ENCODE assay signal across 37 mouse cellular contexts in genomic region chr6:55376511-55376910, GRCm38 (mm10). TPM values are rescaled to one million over a fixed set of nuclear protein-coding genes. Genes with fewer than 3 reads are reported as not detected.
A peak's percentile ranks its signal among the peaks of the same experiment; 100 is the strongest.
DNase-seq lines count a peak whose midpoint lies in the region; ATAC-seq and TF ChIP-seq lines count a peak whose summit lies in the region.
"Had no signal": no experiment of that assay in that cellular context is flagged by ENCODE, and none has a peak within 500 bp of the region (broad histone marks: within the 10 kb centered on the region; RNA-seq: fewer than 3 reads in every experiment).

No protein-coding gene starts in this region.

- H3K4me2 ChIP-seq in limb, embryonic 14.5 days (replicated peaks; ENCODE audit: low read depth, low read length, severe bottlenecking): no peak overlapping the region
- H3K4me2 ChIP-seq in limb, embryonic 15.5 days: no peak overlapping the region
- H3K4me2 ChIP-seq: embryonic facial prominence, embryonic 12.5 days; forebrain, embryonic 15.5 days; heart, embryonic 12.5 days; hindbrain, embryonic 14.5 days; lung, embryonic 14.5 days; stomach, embryonic 15.5 days had no signal

- intact Hi-C loops in gastrocnemius, postnatal 14 days (cut with DNase I; ENCODE audit: low total_unique reads): no loop called here

- peak; percentile 35 for DNase-seq in gastrocnemius, postnatal 14 days
- no peak for DNase-seq in gastrocnemius, postnatal 4 days (ENCODE audit: low spot score in 2 of 2)
- peak; percentile 25 for DNase-seq in limb, embryonic 14.5 days (ENCODE audit: low spot score)
- DNase-seq in limb, embryonic 10.5 days (ENCODE audit: low spot score): no peak
- peak; percentile 49 for DNase-seq in NIH3T3 (ENCODE audit: low read depth)
- DNase-seq in layer of hippocampus, postnatal 10 days (ENCODE audit: low spot score in 2 of 2): no peak
- DNase-seq: adrenal gland, adult 8-10 months; B cell, adult 2 months; cerebellum, adult 8-10 months; cerebellum, postnatal 25 days; kidney, adult 2 months; kidney, postnatal 36 days; liver; lung, embryonic 14.5 days; midbrain, embryonic 14.5 days; retina, postnatal 1 day; right cerebral cortex, postnatal 14 days had no signal

- no peak overlapping the region for H3K4me3 ChIP-seq in limb, embryonic 14.5 days (replicated peaks; ENCODE audit: low read length)
- H3K4me3 ChIP-seq in limb, embryonic 10.5 days: no peak overlapping the region
- no peak overlapping the region for H3K4me3 ChIP-seq in limb, embryonic 15.5 days
- H3K4me3 ChIP-seq: embryonic facial prominence, embryonic 12.5 days; forebrain, embryonic 10.5 days; forebrain, embryonic 15.5 days; heart, embryonic 12.5 days; layer of hippocampus, adult 2 months; stomach, embryonic 15.5 days had no signal

- no peaks in the 10 kb centered on the region for H3K9me3 ChIP-seq in limb, embryonic 14.5 days (ENCODE audit: control insufficient read depth, low read length)
- no peaks in the 10 kb centered on the region for H3K9me3 ChIP-seq in limb, embryonic 10.5 days (replicated peaks)
- no peaks in the 10 kb centered on the region for H3K9me3 ChIP-seq in limb, embryonic 15.5 days
- H3K9me3 ChIP-seq: embryonic facial prominence, embryonic 12.5 days; forebrain, embryonic 10.5 days; forebrain, embryonic 15.5 days; heart, embryonic 12.5 days; stomach, embryonic 15.5 days had no signal

- no peaks in the 10 kb centered on the region for H3K27me3 ChIP-seq in limb, embryonic 14.5 days (ENCODE audit: control insufficient read depth, insufficient read depth, low read length)
- H3K27me3 ChIP-seq in limb, embryonic 10.5 days (ENCODE audit: low read depth, poor library complexity, severe bottlenecking): no peaks in the 10 kb centered on the region
- H3K27me3 ChIP-seq in limb, embryonic 15.5 days: no peaks in the 10 kb centered on the region; the same call in 1 of the 2 replicates
- H3K27me3 ChIP-seq: embryonic facial prominence, embryonic 12.5 days; forebrain, embryonic 15.5 days; stomach, embryonic 15.5 days had no signal

- H3K9ac ChIP-seq in limb, embryonic 14.5 days (ENCODE audit: low read depth, low read length, severe bottlenecking): no peak overlapping the region
- no peak overlapping the region for H3K9ac ChIP-seq in limb, embryonic 15.5 days
- H3K9ac ChIP-seq: embryonic facial prominence, embryonic 12.5 days; forebrain, embryonic 15.5 days; heart, embryonic 12.5 days; hindbrain, embryonic 14.5 days; liver, embryonic 14.5 days; lung, embryonic 14.5 days; stomach, embryonic 15.5 days had no signal

- ATAC-seq in limb, embryonic 14.5 days (ENCODE audit: low FRiP score, low read depth): no peak
- ATAC-seq in limb, embryonic 15.5 days (ENCODE audit: insufficient number of reproducible peaks, low FRiP score, low TSS enrichment, low read depth): 0 out of 2 replicates have a peak, but pooled peaks have one; percentile 33
- ATAC-seq: activated CD4-positive, CD25-positive, alpha-beta regulatory T cell, adult 4 months; forebrain, embryonic 15.5 days had no signal

- no peaks in the 10 kb centered on the region for H3K4me1 ChIP-seq in limb, embryonic 14.5 days (ENCODE audit: control insufficient read depth, insufficient read depth, low read length)
- H3K4me1 ChIP-seq in limb, embryonic 10.5 days: no peaks in the 10 kb centered on the region; the same call in 1 of the 2 replicates
- peaks cover 2% of the 10 kb centered on the region; the same call in 1 of the 2 replicates for H3K4me1 ChIP-seq in limb, embryonic 15.5 days
- H3K4me1 ChIP-seq: embryonic facial prominence, embryonic 12.5 days; forebrain, embryonic 10.5 days; forebrain, embryonic 15.5 days; heart, embryonic 12.5 days; stomach, embryonic 15.5 days had no signal

- whole genome bisulfite sequencing in limb, embryonic 14.5 days: 68% methylated on average over 5 of the region's 5 CpGs
- WGBS in limb, embryonic 10.5 days: 83% methylated on average over 5 of the region's 5 CpGs
- WGBS in limb, embryonic 15.5 days: 51% methylated on average over 5 of the region's 5 CpGs

- no peaks in the 10 kb centered on the region for H3K36me3 ChIP-seq in limb, embryonic 14.5 days (ENCODE audit: control insufficient read depth, insufficient read depth, low read length)
- H3K36me3 ChIP-seq in limb, embryonic 10.5 days: no peaks in the 10 kb centered on the region
- H3K36me3 ChIP-seq in limb, embryonic 15.5 days: no peaks in the 10 kb centered on the region
- H3K36me3 ChIP-seq: embryonic facial prominence, embryonic 12.5 days; forebrain, embryonic 10.5 days; forebrain, embryonic 15.5 days; heart, embryonic 12.5 days; stomach, embryonic 15.5 days had no signal

- H3K27ac ChIP-seq in limb, embryonic 14.5 days (replicated peaks; ENCODE audit: low read depth, low read length): no peak overlapping the region
- H3K27ac ChIP-seq in limb, embryonic 10.5 days: no peak overlapping the region
- no peak overlapping the region for H3K27ac ChIP-seq in limb, embryonic 15.5 days
- H3K27ac ChIP-seq: embryonic facial prominence, embryonic 12.5 days; forebrain, embryonic 10.5 days; forebrain, embryonic 15.5 days; hindbrain, embryonic 14.5 days; layer of hippocampus, adult 2 months; liver, embryonic 14.5 days; stomach, embryonic 15.5 days had no signal

- no peak for TF ChIP-seq POLR2A in limb, embryonic 14.5 days (IDR thresholded peaks at IDR 0.05; ENCODE audit: borderline replicate concordance, extremely low read depth, insufficient read depth, insufficient read length)

RNA-seq across cellular contexts. Expression of gene Ghrhr, which starts 0.4 kb away (rescaled TPM):
- not detected for total RNA-seq in gastrocnemius, postnatal 14 days (2021)
- not detected for total RNA-seq in gastrocnemius, postnatal 4 days (2021)
- not detected in 2 replicates for polyA plus RNA-seq in limb, embryonic 14.5 days (2012; rRNA removed)
- not detected in 2 replicates for polyA plus RNA-seq in limb, embryonic 14.5 days (2014; fragmentation: Nextera tagmentation; extraction: Ambion mirVana)
- not detected in 2 replicates for polyA plus RNA-seq in limb, embryonic 10.5 days (2016; fragmentation: Nextera tagmentation; extraction: Ambion mirVana)
- not detected in 2 replicates for polyA plus RNA-seq in limb, embryonic 15.5 days (2015; fragmentation: Nextera tagmentation; extraction: Ambion mirVana)
- not detected for total RNA-seq in layer of hippocampus, postnatal 10 days (2021)
- total RNA-seq: adrenal gland, adult 8-10 months; adrenal gland, postnatal 4 days; gastrocnemius, postnatal 36 days; hematopoietic stem cell, adult 5-6 weeks; layer of hippocampus, adult 2 months; layer of hippocampus, postnatal 25 days; left cerebral cortex, adult 8-10 months; left cerebral cortex, postnatal 36 days; monocyte, adult 5-6 weeks had no signal
- polyA plus RNA-seq: activated CD4-positive, CD25-positive, alpha-beta regulatory T cell, adult 4 months; embryonic facial prominence, embryonic 12.5 days; forebrain, embryonic 10.5 days; forebrain, embryonic 15.5 days; heart, embryonic 12.5 days; heart, postnatal 0 days; hindbrain, embryonic 14.5 days; lung, embryonic 14.5 days; midbrain, embryonic 14.5 days; neural tube, embryonic 14.5 days; stomach, embryonic 15.5 days; urinary bladder, adult 2 months had no signal

RNA-seq across cellular contexts. Expression of gene Aqp1, which starts 40.3 kb away (rescaled TPM):
- total RNA-seq in gastrocnemius, postnatal 14 days (2021): 100 to 1,000 TPM; 175 to 307 TPM
- 100 to 1,000 TPM; 108 to 109 TPM for total RNA-seq in gastrocnemius, postnatal 4 days (2021)
- polyA plus RNA-seq in limb, embryonic 14.5 days (2012; rRNA removed): 87.1 and 111 TPM in 2 replicates
- 15.3 and 17.8 TPM in 2 replicates for polyA plus RNA-seq in limb, embryonic 14.5 days (2014; fragmentation: Nextera tagmentation; extraction: Ambion mirVana)
- polyA plus RNA-seq in limb, embryonic 10.5 days (2016; fragmentation: Nextera tagmentation; extraction: Ambion mirVana): 0.94 and 1.1 TPM in 2 replicates
- 119 and 122 TPM in 2 replicates for polyA plus RNA-seq in limb, embryonic 15.5 days (2015; fragmentation: Nextera tagmentation; extraction: Ambion mirVana)
- total RNA-seq in layer of hippocampus, postnatal 10 days (2021): 1 to 10 TPM in 1 of 2 experiments, under 1 TPM in 1; 0.49 to 5.4 TPM
- total RNA-seq: monocyte, adult 5-6 weeks had no signal

Comparison
In these comparisons a context has a peak if more than half of its experiments do, and no peak if none do; other contexts are left out.
1. DNase-seq: peak in gastrocnemius, postnatal 14 days (single experiment), limb, embryonic 14.5 days (single experiment) and NIH3T3 (single experiment); none in gastrocnemius, postnatal 4 days (0 of 2), limb, embryonic 10.5 days (single experiment) and layer of hippocampus, postnatal 10 days (0 of 2).
2. RNA of gene Aqp1, which starts 40.3 kb away (total RNA-seq): 175 to 307 TPM in gastrocnemius, postnatal 14 days and 108 to 109 TPM in gastrocnemius, postnatal 4 days; 0.49 to 5.4 TPM in layer of hippocampus, postnatal 10 days; every median in the first group is over 10 times any median in the second.